Comparison of ENCODE assay signal across 11 mouse cellular contexts in genomic region chr7:19784764-19785535, GRCm38 (mm10). TPM values are rescaled to one million over a fixed set of nuclear protein-coding genes. Genes with fewer than 3 reads are reported as not detected.
DNase-seq lines count a peak whose midpoint lies in the region; ATAC-seq and TF ChIP-seq lines count a peak whose summit lies in the region.
"Had no signal": no experiment of that assay in that cellular context is flagged by ENCODE, and none has a peak within 500 bp of the region (broad histone marks: within the 10 kb centered on the region; RNA-seq: fewer than 3 reads in every experiment).

No protein-coding gene starts in this region.

- no peak overlapping the region for H3K9ac ChIP-seq in heart, adult 2 months (ENCODE audit: low read depth, low read length)
- H3K9ac ChIP-seq in liver, embryonic 14.5 days (replicated peaks), result no peak overlapping the region
- H3K9ac ChIP-seq in forebrain, embryonic 11.5 days (ENCODE audit: low read length), result no peak overlapping the region
- H3K9ac ChIP-seq: heart, embryonic 13.5 days had no signal

- no peak overlapping the region for H3K4me3 ChIP-seq in heart, adult 2 months
- H3K4me3 ChIP-seq in testis, adult 2 months (ENCODE audit: control insufficient read depth, low read depth, low read length), result no peak overlapping the region
- H3K4me3 ChIP-seq in liver, embryonic 14.5 days (ENCODE audit: insufficient read depth in 1 of 2, low read depth in 2 of 2, low read length in 2 of 2), result no peak overlapping the region
- no peak overlapping the region for H3K4me3 ChIP-seq in forebrain, embryonic 11.5 days (ENCODE audit: low read depth, low read length)
- H3K4me3 ChIP-seq: erythroblast, embryonic 14.5 days; heart, embryonic 13.5 days had no signal

- no peak for TF ChIP-seq POLR2A in heart, adult 2 months (IDR thresholded peaks at IDR 0.05; ENCODE audit: insufficient read depth, low read depth, low read length)
- no peak for TF ChIP-seq POLR2A in testis, adult 2 months (IDR thresholded peaks at IDR 0.05; ENCODE audit: control insufficient read depth, low read depth, low read length)

- no peaks in the 10 kb centered on the region; the same call in 1 of the 2 replicates for H3K36me3 ChIP-seq in heart, adult 2 months (ENCODE audit: control insufficient read depth, insufficient read depth, low read length)
- H3K36me3 ChIP-seq in testis, adult 2 months (ENCODE audit: control insufficient read depth, insufficient read depth, low read length), result no peaks in the 10 kb centered on the region
- H3K36me3 ChIP-seq in liver, embryonic 14.5 days (replicated peaks; ENCODE audit: control insufficient read depth, insufficient read depth, low read depth), result no peaks in the 10 kb centered on the region
- no peaks in the 10 kb centered on the region for H3K36me3 ChIP-seq in forebrain, embryonic 11.5 days (ENCODE audit: control insufficient read depth, insufficient read depth, low read length)
- H3K36me3 ChIP-seq: heart, embryonic 13.5 days had no signal

- intact Hi-C loops in heart, adult 2 months (cut with DNase I), result loop anchor here (1.0 kb wide), 1 partner anchor 29 kb away; no protein-coding TSS in a partner anchor
- intact Hi-C loops in gastrocnemius, postnatal 36 days (cut with DNase I), result no loop called here

- TF ChIP-seq EP300 in heart, adult 2 months (IDR thresholded peaks at IDR 0.05; ENCODE audit: insufficient read depth, low read depth, low read length), result no peak
- no peak for TF ChIP-seq EP300 in liver, embryonic 14.5 days (IDR thresholded peaks at IDR 0.05; ENCODE audit: low read depth)

- H3K4me2 ChIP-seq in liver, embryonic 14.5 days (ENCODE audit: low read depth), result no peak overlapping the region
- H3K4me2 ChIP-seq in forebrain, embryonic 11.5 days (ENCODE audit: low read depth, low read length, severe bottlenecking), result no peak overlapping the region
- H3K4me2 ChIP-seq: heart, embryonic 13.5 days had no signal

- no peaks in the 10 kb centered on the region for H3K79me2 ChIP-seq in heart, adult 2 months (replicated peaks; ENCODE audit: control insufficient read depth, insufficient read depth, low read length)

- H3K9me3 ChIP-seq in liver, embryonic 14.5 days (ENCODE audit: control insufficient read depth, low read length), result no peaks in the 10 kb centered on the region
- H3K9me3 ChIP-seq in forebrain, embryonic 11.5 days (ENCODE audit: control insufficient read depth, low read length), result no peaks in the 10 kb centered on the region
- H3K9me3 ChIP-seq: heart, embryonic 13.5 days had no signal

- 44% methylated on average over 11 of the region's 11 CpGs for WGBS in heart, adult 2 months
- 25% methylated on average over 11 of the region's 11 CpGs for WGBS in liver, embryonic 14.5 days (ENCODE audit: insufficient replicate concordance)
- 46% methylated on average over 11 of the region's 11 CpGs for WGBS in forebrain, embryonic 11.5 days

- no peak for DNase-seq in heart, adult 2 months
- no peak for DNase-seq in heart, adult 18-20 months
- no peak for DNase-seq in testis, postnatal 10 days (ENCODE audit: low spot score)
- no peak for DNase-seq in liver, embryonic 14.5 days (ENCODE audit: low read depth in 3 of 3, low spot score in 3 of 3)
- DNase-seq in thymus, postnatal 4 days, result peak; percentile 61
- DNase-seq in forebrain, embryonic 11.5 days (ENCODE audit: low spot score), result no peak
- no peak for DNase-seq in gastrocnemius, postnatal 36 days
- DNase-seq: layer of hippocampus, postnatal 36 days had no signal

- no peaks in the 10 kb centered on the region for H3K27me3 ChIP-seq in heart, adult 2 months (ENCODE audit: control insufficient read depth, insufficient read depth, low read length)
- no peaks in the 10 kb centered on the region for H3K27me3 ChIP-seq in testis, adult 2 months (ENCODE audit: control insufficient read depth, insufficient read depth, low read length)
- H3K27me3 ChIP-seq in liver, embryonic 14.5 days (ENCODE audit: control insufficient read depth, insufficient read depth, low read length), result no peaks in the 10 kb centered on the region
- H3K27me3 ChIP-seq in forebrain, embryonic 11.5 days (ENCODE audit: control insufficient read depth, insufficient read depth, low read length), result no peaks in the 10 kb centered on the region

- ATAC-seq in liver, embryonic 14.5 days (ENCODE audit: insufficient read depth), result 0 out of 2 replicates have a peak, but pooled peaks have one; percentile 29
- no peak for ATAC-seq in forebrain, embryonic 11.5 days (replicated peaks; ENCODE audit: low FRiP score)

- H3K27ac ChIP-seq in heart, adult 2 months, result peak overlapping the region; percentile 91; the same call in 1 of the 2 replicates
- H3K27ac ChIP-seq in testis, adult 2 months (ENCODE audit: control insufficient read depth, insufficient read depth, low read depth, low read length), result no peak overlapping the region
- H3K27ac ChIP-seq in liver, embryonic 14.5 days, result no peak overlapping the region
- H3K27ac ChIP-seq in forebrain, embryonic 11.5 days (ENCODE audit: low read depth, low read length), result no peak overlapping the region
- H3K27ac ChIP-seq: heart, embryonic 13.5 days had no signal

- peaks cover 10% of the 10 kb centered on the region for H3K4me1 ChIP-seq in heart, adult 2 months (ENCODE audit: control insufficient read depth, insufficient read depth, low read length)
- H3K4me1 ChIP-seq in testis, adult 2 months (ENCODE audit: control insufficient read depth, insufficient read depth, low read length), result peaks cover 3% of the 10 kb centered on the region; the same call in 1 of the 2 replicates
- no peaks in the 10 kb centered on the region for H3K4me1 ChIP-seq in liver, embryonic 14.5 days (replicated peaks; ENCODE audit: control insufficient read depth in 2 of 2, insufficient read depth in 2 of 2, low read length in 1 of 2)
- H3K4me1 ChIP-seq in forebrain, embryonic 11.5 days (replicated peaks; ENCODE audit: control insufficient read depth, insufficient read depth, low read length), result no peaks in the 10 kb centered on the region

- TF ChIP-seq CTCF in heart, adult 2 months (IDR thresholded peaks at IDR 0.05), result peak; percentile 69
- TF ChIP-seq CTCF in testis, adult 2 months (IDR thresholded peaks at IDR 0.05; ENCODE audit: control insufficient read depth, insufficient read depth, insufficient replicate concordance, low read depth, low read length), result peak; percentile 83
- peak; percentile 80 for TF ChIP-seq CTCF in liver, embryonic 14.5 days (IDR thresholded peaks at IDR 0.05; ENCODE audit: low read depth)

RNA-seq across cellular contexts. Expression of gene Cblc, which starts 11.7 kb away (rescaled TPM):
- under 1 TPM; 0.63 to 0.77 TPM for total RNA-seq in heart, adult 2 months (2021)
- polyA plus RNA-seq in heart, adult 2 months (2012; rRNA removed), result 0.41 and 1.2 TPM in 2 replicates
- under 1 TPM; 0.35 to 0.75 TPM for total RNA-seq in heart, adult 18-20 months (2021)
- 0.82 TPM in 1 of 2 replicates, not detected in the other for polyA plus RNA-seq in testis, adult 2 months (2012; rRNA removed)
- polyA plus RNA-seq in liver, embryonic 14.5 days (2012; rRNA removed), result 0.95 and 1.2 TPM in 2 replicates
- 1.1 and 1.3 TPM in 2 replicates for polyA plus RNA-seq in liver, embryonic 14.5 days (2014; fragmentation: Nextera tagmentation; extraction: Ambion mirVana)
- polyA plus RNA-seq in forebrain, embryonic 11.5 days (2014; fragmentation: Nextera tagmentation; extraction: Ambion mirVana), result 0.28 and 0.84 TPM in 2 replicates
- not detected for total RNA-seq in gastrocnemius, postnatal 36 days (2021)
- total RNA-seq: layer of hippocampus, postnatal 36 days had no signal
- polyA plus RNA-seq: erythroblast, embryonic 14.5 days had no signal

RNA-seq across cellular contexts. Expression of gene Bcam, which starts 14.1 kb away (rescaled TPM):
- total RNA-seq in heart, adult 2 months (2021), result 100 to 1,000 TPM; 190 to 214 TPM
- 240 and 262 TPM in 2 replicates for polyA plus RNA-seq in heart, adult 2 months (2012; rRNA removed)
- total RNA-seq in heart, adult 18-20 months (2021), result 100 to 1,000 TPM; 192 to 199 TPM
- 4.5 and 7.5 TPM in 2 replicates for polyA plus RNA-seq in testis, adult 2 months (2012; rRNA removed)
- polyA plus RNA-seq in liver, embryonic 14.5 days (2012; rRNA removed), result 6.3 and 7.6 TPM in 2 replicates
- 4.9 and 6.6 TPM in 2 replicates for polyA plus RNA-seq in liver, embryonic 14.5 days (2014; fragmentation: Nextera tagmentation; extraction: Ambion mirVana)
- polyA plus RNA-seq in forebrain, embryonic 11.5 days (2014; fragmentation: Nextera tagmentation; extraction: Ambion mirVana), result 17.6 and 21.5 TPM in 2 replicates
- 10 to 100 TPM; 22.0 to 22.6 TPM for total RNA-seq in gastrocnemius, postnatal 36 days (2021)
- polyA plus RNA-seq: erythroblast, embryonic 14.5 days had no signal

RNA-seq across cellular contexts. Expression of gene Nectin2, which starts 34.7 kb away (rescaled TPM):
- total RNA-seq in heart, adult 2 months (2021), result 10 to 100 TPM; 30.2 to 41.4 TPM
- polyA plus RNA-seq in heart, adult 2 months (2012; rRNA removed), result 29.4 and 30.7 TPM in 2 replicates
- total RNA-seq in heart, adult 18-20 months (2021), result 10 to 100 TPM; 28.5 to 30.0 TPM
- 69.1 and 71.8 TPM in 2 replicates for polyA plus RNA-seq in testis, adult 2 months (2012; rRNA removed)
- polyA plus RNA-seq in liver, embryonic 14.5 days (2012; rRNA removed), result 7.8 and 8.9 TPM in 2 replicates
- polyA plus RNA-seq in liver, embryonic 14.5 days (2014; fragmentation: Nextera tagmentation; extraction: Ambion mirVana), result 10.2 and 10.3 TPM in 2 replicates
- 56.0 and 59.2 TPM in 2 replicates for polyA plus RNA-seq in forebrain, embryonic 11.5 days (2014; fragmentation: Nextera tagmentation; extraction: Ambion mirVana)
- 1 to 10 TPM; 2.0 to 2.3 TPM for total RNA-seq in gastrocnemius, postnatal 36 days (2021)

RNA-seq across cellular contexts. Expression of gene Bcl3, which starts 37.6 kb away (rescaled TPM):
- total RNA-seq in heart, adult 2 months (2021), result 1 to 10 TPM; 3.5 to 6.1 TPM
- 11.9 and 14.0 TPM in 2 replicates for polyA plus RNA-seq in heart, adult 2 months (2012; rRNA removed)
- total RNA-seq in heart, adult 18-20 months (2021), result 1 to 10 TPM; 2.9 to 3.7 TPM
- 4.4 and 5.9 TPM in 2 replicates for polyA plus RNA-seq in testis, adult 2 months (2012; rRNA removed)
- polyA plus RNA-seq in liver, embryonic 14.5 days (2012; rRNA removed), result 2.7 and 3.1 TPM in 2 replicates
- polyA plus RNA-seq in liver, embryonic 14.5 days (2014; fragmentation: Nextera tagmentation; extraction: Ambion mirVana), result 3.5 and 3.8 TPM in 2 replicates
- polyA plus RNA-seq in forebrain, embryonic 11.5 days (2014; fragmentation: Nextera tagmentation; extraction: Ambion mirVana), result 0.51 and 1.1 TPM in 2 replicates
- total RNA-seq in gastrocnemius, postnatal 36 days (2021), result 1 to 10 TPM; 1.1 to 1.5 TPM

Comparison
In these comparisons a context has a peak if more than half of its experiments do, and no peak if none do; other contexts are left out.
1. RNA of gene Bcam, which starts 14.1 kb away (polyA plus RNA-seq): 240 to 262 TPM in heart, adult 2 months; 17.6 to 21.5 TPM in forebrain, embryonic 11.5 days, 4.9 to 7.6 TPM in liver, embryonic 14.5 days and 4.5 to 7.5 TPM in testis, adult 2 months; every median in the first group is over 10 times any median in the second.
2. Peak in every context shown above with its lines, with median percentiles within 50 percentile points of each other: CTCF ChIP-seq.